Mouse (Mus musculus): ENCODE measurements around the gene Hdac7.
A peak's percentile ranks its signal among the peaks of the same experiment; 100 is the strongest.

Gene Hdac7

DNA sequence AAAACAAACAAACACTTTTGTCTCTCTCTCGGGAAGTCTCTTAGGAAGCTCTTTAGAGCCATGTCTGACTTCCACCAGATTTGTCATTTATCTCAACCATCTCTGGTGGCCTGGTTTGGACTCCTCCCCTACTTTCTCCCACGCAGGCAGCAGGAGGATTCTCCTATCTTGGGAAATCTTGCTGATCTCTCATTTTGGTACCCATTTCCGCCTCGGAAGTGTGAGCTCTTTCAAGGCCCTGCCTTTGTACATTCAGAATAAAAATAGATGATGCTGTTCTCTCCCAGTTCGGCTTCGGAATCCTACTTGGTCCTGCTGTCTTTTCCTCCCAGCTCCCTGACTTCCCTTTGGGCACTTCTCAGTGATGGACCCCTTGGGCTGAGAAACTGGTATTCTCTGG lies 10.2 kb upstream of the Hdac7 start:
- no peak for DNase-seq (ENCODE audit: low read depth)

DNA sequence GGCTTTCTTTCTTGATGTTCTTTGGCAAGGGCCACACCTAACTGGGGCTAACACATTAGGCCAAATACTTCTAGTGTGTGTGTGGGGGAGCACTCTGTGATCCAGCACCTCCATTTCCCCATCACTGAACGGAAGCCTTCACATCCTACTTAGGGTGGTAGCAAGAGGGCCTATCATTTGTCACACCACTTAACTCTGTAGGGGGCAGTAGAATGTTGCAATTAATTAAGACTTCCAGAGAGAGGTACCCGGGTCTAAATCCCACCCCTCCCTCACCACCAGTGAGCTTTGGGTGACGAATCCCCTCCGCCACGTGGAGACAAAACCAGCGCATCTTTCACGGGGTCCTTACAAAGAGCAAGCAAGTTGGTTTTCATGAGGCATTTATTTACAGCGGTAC lies 9.8 kb upstream of the Hdac7 start:
- no peak for DNase-seq (ENCODE audit: low read depth)

DNA sequence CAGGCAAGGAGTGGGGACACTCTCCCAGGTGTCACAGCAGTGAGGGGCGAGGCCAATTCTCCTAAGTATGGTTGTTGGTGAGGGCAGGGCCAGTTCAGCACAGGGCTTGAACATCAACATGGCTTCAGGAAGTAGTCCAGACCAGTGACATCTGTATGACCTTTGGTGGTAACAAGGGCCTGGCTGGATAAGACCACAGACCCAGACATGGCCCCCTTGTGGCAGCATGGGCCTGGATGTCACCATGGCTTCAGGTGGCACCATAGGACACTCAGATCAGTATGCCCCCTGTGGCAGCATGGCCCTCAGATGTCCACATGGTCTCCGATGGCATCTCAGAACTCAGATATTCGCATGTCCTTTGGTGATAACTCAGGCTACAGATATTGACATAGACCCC lies 8.0 kb upstream of the Hdac7 start:
- peak; percentile 17 for DNase-seq (ENCODE audit: low read depth)

DNA sequence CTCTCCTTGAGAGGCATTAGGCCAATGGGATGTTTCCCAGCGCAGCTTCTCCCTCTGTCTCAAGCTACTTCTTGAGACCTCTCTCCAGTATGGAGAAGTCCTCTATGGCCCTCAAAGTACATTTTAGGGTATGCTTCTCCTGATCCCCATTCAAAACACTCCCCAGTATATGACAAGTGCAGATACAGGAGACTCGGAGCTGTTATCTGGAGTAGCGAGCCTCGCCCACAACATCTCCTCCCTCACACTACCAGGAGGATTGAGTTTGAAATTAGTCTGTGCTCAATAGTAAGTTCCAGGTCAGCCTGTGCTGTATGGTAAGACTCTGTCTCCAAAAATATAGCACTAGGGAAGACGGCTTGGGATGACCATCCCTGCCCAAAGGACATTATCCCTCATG lies 6.7 kb upstream of the Hdac7 start:
- DNase-seq (ENCODE audit: low read depth) = no peak

DNA sequence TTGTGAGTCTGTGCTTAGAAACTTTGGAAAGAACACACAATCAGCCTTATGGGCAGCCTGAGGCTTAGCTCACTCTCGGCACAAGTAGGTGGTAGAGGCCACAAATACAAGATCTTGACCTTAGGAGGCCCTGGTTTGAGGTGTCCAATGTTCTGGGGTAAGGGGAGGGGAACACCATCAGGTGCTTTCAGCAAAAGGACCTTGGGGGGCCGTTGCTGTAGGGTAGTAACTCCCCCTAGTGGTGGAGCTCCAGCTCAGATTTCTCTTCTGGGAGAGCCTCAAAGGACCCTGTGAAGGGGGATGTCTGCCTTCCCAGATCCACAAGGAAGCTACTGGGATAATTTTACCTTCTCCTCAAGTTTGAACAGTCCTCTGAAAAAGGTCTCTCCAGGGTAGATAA lies 6.1 kb upstream of the Hdac7 start:
- DNase-seq (ENCODE audit: low read depth) = peak; percentile 73

DNA sequence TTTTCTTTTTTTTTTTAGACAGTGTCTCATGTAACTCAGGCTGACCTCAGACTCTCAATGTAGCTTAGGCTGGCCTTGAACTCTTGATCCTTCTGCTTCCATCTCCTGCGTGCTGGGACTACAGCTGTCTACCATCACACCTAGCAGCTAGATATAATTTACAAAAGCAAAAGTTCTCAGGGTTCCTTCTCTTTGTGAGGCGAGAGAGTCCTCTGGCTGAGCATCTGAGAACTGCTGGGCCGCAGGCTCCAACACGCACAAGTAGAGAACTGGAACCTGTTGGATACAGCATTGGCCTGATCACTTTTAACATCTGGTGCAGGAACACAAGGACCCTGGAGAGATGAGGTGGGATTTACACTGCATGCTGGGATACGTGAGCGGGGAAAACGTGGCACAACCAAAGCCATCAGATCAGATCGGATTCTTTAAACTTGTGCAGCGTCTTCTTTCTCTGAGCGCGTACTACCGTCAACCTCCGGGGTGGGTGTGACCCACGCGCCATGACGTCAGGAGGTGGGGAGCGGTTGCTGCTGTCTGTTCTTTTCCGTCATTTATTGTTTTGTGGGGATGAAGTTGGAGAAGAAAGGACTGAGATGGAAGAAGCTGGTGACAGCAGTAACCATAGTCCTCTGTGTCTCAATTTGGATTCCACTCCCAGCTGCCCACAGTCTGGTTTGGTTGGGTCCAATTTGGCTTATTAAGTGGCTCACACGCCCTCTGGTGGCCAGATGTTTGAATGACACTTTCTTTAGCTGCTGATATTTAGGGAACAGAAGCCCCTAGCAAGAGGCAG lies 5.0 kb upstream of the Hdac7 start:
- DNase-seq (ENCODE audit: low read depth) = peak; percentile 96

DNA sequence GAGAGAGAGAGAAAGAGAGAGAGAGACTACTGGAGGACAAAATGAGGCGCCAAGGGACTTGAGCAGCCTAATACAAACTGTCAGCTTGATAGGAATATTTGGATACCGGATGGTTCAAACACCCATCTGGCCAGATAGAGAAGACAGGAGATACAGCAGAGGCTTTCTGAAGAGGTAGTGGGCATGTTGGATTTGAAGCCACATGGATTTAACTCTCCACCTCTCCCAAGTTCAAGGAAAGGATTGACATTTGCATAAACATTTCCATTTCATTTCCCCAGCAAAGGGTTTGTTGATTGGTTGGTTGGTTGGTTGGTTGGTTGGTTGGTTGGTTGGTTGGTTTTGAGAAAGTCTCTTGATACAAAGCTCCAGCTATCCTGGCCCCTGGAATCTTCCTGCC lies 3.6 kb upstream of the Hdac7 start:
- no peak for DNase-seq (ENCODE audit: low read depth)

DNA sequence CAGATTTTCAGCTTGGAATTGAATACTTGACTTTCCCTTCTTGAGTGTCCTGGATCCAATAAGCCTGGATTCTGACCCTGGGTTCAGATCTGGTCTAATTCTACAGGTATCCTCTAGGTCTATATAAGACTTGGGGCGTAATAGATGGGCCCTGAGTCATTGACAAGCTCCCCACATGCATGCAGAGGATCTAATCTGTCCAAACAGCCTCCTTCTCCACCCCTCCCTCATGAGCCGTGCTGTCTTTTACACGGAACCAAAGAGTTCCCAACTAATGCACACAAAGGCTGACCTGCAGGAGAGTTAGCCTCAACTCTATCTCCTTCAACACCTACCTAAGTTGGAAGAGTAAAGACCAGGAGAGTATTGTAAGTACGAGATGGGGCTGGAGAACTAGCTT lies 3.0 kb upstream of the Hdac7 start:
- DNase-seq (ENCODE audit: low read depth) = peak; percentile 12

DNA sequence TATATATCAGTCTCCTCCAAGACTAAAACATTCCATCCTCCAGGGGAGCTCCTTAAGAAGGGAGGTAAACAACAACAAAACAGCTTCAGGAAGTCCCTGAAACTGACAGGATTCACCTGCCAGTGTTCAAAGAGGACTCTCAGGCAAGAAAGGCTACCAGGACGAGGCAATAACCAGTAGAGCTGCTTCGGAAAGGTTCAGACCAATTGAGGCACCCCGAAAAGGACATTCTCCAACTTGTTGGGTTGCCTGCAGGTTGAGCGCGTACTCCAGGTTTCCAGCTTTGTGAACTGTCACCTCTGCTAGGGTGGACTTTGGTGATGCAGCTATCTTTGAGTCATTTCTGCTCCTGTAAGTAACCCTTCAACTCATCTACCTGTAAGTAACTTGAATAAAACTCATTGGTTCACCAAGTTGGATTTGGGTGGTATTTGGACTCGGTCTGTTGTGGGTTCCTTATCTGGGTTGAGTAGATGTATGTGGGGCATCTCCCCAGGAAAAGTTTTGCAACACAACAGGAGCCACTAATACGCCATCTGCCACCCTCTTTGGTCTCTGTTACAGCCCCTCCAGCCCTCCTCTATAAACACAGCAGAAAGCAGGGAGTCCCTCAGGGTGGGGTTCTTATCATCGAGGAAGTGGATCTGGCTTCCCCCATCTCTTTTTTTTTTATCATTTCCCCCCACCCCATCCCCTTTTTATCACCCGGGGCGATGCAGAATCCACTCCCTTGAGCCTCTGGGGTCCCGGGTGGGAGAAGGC lies 2.0 kb upstream of the Hdac7 start:
- peak; percentile 14 for DNase-seq (ENCODE audit: low read depth)

DNA sequence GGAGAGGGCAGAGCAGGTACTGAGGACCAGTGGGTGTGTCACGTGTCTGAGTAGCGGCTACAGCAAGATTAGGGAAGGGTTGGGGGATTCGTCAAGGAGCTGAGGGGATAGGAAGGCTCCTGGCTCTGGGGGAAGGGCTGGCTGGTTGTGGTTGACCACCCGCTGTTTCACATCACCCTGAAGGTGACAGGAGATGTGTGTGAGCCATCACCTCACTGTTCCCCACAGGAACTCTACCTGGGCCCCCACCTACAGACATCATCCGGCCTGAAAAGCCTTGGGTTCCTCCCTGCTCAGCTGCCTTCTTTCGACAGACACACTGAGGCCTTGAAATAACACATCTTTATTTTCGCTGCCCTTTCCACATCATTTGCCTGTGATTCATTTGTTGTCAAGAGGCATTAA lies 1.1 kb downstream of the Hdac7 start:
- DNase-seq (ENCODE audit: low read depth) = peak; percentile 58

DNA sequence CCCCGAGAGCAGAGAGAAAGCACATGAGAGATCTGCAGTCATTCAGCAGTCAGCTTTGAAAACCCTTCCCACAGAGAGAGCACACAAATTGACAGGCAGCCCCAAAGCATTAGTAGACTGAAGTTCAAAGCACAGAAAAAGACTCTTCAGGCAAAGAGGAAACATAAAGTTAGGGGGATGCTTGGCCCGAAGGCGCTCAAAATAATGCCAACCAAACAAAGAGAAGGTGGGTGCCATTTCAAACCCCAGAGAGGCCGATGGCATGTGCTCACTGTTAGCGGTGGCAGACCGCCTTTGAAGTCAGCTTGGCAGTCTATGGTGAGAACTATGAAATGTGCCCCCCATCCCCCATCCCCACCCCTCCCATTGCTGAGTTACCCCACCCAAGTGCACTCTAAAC lies 2.2 kb downstream of the Hdac7 start:
- peak; percentile 60 for DNase-seq (ENCODE audit: low read depth)

DNA sequence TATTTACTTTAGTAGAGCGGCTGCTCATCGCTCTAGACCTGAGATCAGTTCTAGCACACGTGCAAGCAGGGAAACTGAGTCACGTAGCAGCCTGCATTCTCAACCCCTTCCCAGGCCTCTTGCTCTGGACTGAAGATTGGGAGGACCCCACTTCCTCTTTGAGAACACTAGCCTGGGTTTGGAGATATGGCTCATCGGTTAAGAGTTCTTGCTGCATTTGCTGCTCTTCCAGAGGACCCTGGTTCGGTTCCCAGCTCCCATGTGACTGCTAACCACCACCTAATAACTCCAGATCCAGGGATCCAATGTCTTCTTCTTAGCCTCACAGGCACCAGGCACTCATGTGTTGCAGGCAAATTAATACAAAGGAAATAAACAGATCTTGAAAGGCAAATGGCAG lies 2.9 kb downstream of the Hdac7 start:
- peak; percentile 15 for DNase-seq (ENCODE audit: low read depth)

DNA sequence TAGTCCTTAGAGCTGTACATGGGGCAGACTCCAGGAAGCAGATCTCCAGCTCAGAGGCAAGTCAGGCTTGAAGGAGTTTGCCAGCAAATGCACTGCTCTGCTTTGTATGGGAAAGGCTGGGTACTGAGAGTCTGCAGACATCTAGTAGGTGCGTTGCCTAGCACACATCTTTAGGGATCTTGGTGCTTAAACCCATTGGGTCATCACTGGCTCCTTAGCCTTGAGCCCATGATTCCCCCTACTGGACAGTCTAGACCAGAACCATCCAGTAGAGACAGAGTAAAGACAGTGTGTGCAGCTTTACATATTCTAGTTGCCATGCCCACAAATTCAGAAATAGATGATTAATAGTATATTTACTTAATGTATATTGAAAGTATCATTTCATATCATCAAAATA lies 3.5 kb downstream of the Hdac7 start:
- DNase-seq (ENCODE audit: low read depth) = peak; percentile 22

DNA sequence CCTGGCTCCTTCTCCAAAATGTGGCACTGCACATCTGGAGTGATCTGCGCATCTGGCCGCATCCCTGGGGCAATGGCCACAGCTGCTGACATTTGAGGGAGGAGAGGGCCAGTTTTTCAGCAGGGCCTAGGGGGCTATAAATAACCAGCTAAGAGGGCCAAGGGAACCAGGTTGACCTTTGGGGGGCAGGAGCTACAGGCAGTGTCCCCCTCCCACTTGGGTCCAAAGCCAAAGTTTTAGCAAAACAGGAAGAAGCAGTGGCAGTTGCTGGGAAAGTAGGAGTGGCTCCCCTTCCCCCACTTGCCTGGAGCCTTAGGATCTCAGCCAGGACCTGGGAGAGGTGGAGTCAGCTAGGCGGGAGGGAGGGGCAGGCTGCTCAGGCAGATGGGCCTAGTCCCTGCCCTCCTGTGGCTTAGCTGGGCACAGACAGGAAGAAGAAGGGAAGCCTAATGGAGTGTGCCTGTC lies 4.3 kb downstream of the Hdac7 start:
- no peak for DNase-seq (ENCODE audit: low read depth)

DNA sequence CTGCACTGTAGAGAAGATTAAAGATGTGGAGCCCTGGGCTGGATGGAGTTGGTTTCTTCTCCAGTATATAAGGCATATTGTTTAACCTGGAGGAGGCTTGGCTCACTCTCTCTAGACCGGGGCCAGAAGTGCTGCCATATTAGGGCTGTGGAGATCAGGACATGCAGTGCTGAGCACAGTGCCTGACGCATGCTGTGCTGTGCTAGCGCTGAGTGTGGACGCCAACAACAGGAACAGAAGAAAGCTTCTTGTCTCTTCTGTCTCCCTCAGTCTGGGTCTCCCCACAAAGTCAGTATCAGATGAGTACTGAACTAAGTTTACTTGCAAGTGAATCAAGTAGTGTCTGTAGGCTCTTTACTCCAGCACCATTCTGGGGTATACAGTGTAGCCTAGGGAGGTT lies 4.8 kb downstream of the Hdac7 start:
- DNase-seq (ENCODE audit: low read depth) = peak; percentile 52

DNA sequence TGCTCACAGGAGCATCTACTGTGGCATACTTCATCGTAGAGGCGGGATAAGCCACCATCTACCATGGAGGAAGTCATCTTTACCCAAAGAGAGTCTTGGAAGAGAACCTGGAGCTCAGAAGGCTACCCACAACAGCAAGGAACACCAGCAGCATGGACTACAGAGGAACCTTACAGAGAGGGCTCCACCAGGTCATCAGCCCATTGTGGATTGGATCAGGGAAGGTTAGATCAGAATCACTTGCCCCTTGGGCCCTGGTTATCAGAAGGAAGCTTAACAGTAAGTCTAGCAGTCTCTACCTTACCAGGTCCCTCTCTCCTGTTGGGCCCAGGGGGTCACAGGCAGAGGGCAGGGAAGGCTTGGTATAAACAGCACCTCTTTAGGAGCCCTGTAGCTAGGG lies 5.3 kb downstream of the Hdac7 start:
- no peak for DNase-seq (ENCODE audit: low read depth)

DNA sequence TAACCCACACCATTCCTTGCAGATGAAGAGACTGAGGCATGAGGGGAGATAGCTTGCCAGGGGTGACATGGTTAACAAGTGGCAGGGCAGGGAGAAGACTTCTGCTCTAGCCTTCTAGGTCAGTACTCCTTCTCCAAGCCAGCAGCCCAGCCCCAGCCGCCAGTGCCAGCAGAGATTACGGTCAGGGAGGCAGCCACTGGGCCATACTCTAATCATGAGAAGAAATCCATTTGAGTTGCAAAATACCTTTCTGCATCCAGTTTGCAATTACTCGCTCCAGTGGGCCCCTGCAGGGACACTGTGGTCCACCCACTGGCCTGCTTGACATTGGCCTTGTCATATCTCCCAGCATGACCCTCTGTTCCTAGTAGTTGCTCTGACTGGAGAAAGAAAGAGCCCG lies 5.9 kb downstream of the Hdac7 start:
- DNase-seq (ENCODE audit: low read depth) = peak; percentile 10

DNA sequence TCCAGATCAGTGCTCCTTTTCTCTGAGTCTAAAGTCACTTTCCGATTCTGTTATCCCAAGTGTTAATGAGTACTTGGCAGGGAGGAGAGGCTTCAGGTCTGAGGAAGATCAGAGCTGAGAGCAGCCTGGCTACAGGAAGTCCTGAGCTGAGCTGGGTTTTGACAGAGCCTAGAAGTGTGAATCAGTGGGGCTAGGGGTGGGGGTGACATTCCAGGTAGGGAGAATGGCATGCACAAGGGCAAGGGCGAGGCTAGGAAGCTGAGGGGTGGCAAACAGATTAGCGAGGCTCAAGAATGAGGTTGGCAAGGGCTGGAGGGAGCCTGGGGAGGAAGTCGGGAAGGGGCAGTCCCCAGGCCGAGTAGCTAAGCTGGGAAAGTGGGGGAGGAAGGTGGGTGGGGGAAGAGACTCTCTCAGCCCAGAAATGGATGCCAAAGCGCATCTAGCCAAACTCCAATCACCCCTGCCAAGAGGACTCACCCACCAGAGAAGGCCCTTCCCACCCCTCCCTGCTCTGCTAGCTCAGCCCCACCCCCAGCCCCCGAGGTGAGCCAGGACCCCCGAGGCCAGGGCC lies 6.7 kb downstream of the Hdac7 start:
- DNase-seq (ENCODE audit: low read depth) = peak; percentile 61

DNA sequence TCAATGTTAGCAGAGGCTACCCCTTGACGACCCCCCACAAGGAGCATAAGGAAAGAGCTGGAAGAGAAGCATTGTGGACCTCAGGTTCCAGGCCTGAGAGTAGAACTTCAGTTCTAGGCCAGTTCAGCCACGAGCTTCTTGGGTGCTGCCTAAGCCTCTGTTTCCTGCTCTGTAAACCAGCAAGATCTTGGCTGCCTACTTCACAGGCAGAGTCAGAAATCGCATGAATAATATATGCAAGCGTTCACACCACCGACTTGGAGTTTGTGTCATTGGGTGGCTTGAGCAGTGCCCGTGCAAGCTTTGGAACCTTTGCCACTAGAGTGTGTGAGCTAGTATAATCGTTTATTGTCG lies 7.4 kb downstream of the Hdac7 start:
- DNase-seq (ENCODE audit: low read depth) = no peak

DNA sequence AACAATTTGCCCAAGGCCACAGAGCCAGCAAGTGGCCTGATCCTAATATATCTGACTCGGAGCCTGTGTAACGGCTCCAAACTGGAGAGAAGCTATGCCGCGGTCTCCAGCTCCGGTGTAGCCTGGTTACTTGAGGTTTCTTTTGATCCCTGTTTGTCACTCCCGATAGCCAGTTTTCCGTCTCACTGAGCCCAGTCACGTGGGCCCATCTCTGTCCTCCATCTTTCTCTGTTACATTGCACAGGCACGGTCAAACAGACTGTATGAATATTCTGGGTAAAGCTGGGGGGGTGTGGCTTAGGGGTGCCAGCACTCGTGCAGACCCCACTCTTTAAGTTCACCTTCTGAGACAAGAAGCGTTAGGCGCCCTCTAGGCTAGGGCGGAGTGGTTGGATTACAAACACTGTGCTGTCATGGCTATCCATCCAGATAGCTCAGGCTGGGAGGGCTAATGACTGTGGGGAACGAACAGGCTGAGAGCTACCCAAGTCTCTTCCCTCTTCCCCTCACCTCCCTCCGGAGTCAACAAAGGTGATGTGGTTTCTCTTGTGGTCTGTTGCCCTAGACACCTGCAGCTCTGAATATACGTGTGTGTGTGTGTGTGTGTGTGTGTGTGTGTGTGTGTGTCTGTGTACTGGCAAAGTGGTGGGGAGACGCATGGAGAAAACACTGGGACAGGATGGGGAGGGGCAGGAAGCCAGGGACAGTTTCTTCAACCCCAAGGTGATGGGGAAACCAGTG lies 8.0 kb downstream of the Hdac7 start:
- peak; percentile 83 for DNase-seq (ENCODE audit: low read depth)

DNA sequence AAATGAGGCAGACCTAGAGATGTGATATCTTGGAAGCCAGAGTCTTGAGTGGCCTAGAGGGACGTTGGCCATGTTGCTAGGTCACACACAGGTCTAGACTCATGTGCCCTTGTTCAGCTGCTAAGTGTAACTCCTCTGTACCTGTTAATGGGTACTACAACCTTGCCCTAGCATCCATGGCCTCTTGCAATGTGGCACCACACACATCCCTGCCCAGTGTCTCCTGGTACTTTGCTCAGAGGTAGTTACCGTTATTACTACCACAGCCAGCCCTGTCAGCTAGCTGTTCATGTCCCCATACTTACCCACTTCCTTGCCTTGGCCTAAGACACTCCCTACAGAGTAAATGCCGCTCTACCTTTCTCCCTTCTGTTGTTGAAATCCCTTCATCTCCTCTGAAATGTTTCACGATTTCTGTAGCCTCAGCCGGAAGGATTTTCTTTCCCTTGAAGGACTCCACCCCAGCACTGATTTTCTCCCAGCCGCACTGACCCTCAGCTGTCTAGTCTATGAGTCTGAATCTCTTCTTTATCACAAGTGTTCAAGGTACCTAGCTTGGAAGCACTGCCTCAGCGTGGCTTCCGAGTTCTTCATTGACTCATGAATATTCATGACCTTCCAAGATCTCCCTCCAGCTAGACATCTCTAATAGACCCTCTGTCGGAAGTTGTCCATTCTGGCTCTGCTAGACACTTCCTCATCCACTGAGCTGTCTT lies 11.4 kb downstream of the Hdac7 start:
- DNase-seq (ENCODE audit: low read depth) = peak; percentile 56
